Mouse (Mus musculus) ES-Bruce4 (cell line): Measurements from ENCODE around the gene Bcl2l12.

Experiments
- CTCF ChIP-seq: IDR thresholded peaks from one replicate; pipeline ENCODE4 v1.8.1; 2011; ENCODE audit warnings: low read depth, low read length
- EP300 ChIP-seq: IDR thresholded peaks from 2 replicates; pipeline ENCODE4 v1.6.1; 2011; ENCODE audit warnings: low read depth, low read length; ENCODE audit not compliant: insufficient read depth
- POLR2A ChIP-seq: IDR thresholded peaks from one replicate; pipeline ENCODE4 v1.8.1; 2011; ENCODE audit warnings: low read length; ENCODE audit not compliant: insufficient read depth

- TF ChIP-seq POLR2A (no peak), EP300 (no peak), CTCF (no peak)
Observed at GRCm38 (mm10) chr7:45043307-45043706, 44.8 kb upstream of the Bcl2l12 start.
